Comparison of ENCODE assay signal across 9 mouse cellular contexts in the genomic region with DNA sequence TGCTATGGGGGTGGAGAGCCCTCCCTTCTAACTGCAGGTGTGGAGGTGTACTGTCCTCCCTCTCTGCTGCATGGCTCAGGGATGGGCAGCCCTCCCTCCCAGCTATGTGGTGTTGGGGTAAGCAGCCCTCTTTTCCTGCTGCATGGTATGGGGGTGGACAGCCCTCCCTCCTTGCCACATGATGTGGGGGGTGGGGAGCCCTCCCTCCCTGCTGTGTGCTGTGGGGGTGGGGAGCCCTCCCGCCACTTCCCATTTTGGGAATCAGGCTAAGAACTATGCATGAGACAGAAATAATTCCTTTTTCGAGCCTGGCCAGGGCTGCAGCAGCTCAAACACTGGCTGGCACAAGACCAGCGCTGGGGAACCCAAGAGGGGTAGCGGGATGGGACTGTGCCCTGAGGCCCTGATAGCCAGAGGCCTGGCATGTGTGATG. TPM values are rescaled to one million over a fixed set of nuclear protein-coding genes. Genes with fewer than 3 reads are reported as not detected.
DNase-seq lines count a peak whose midpoint lies in the region; ATAC-seq and TF ChIP-seq lines count a peak whose summit lies in the region.
"Had no signal": no experiment of that assay in that cellular context is flagged by ENCODE, and none has a peak within 500 bp of the region (broad histone marks: within the 10 kb centered on the region; RNA-seq: fewer than 3 reads in every experiment).

No protein-coding gene starts in this region.

- no peak for TF ChIP-seq EP300 in heart, adult 2 months (IDR thresholded peaks at IDR 0.05; ENCODE audit: insufficient read depth, low read depth, low read length)

- H3K79me2 ChIP-seq in heart, adult 2 months (replicated peaks; ENCODE audit: control insufficient read depth, insufficient read depth, low read length), result peaks cover 6% of the 10 kb centered on the region; the same call in 1 of the 2 replicates

- H3K4me2 ChIP-seq in heart, embryonic 11.5 days, result no peak overlapping the region

- no peak overlapping the region for H3K27ac ChIP-seq in heart, embryonic 11.5 days (ENCODE audit: low read depth, low read length)
- no peak overlapping the region for H3K27ac ChIP-seq in heart, adult 2 months
- H3K27ac ChIP-seq: liver, embryonic 14.5 days had no signal

- no peaks in the 10 kb centered on the region; the same call in 1 of the 2 replicates for H3K9me3 ChIP-seq in heart, embryonic 11.5 days (replicated peaks; ENCODE audit: control insufficient read depth, low read length)

- no peaks in the 10 kb centered on the region for H3K36me3 ChIP-seq in heart, embryonic 11.5 days (ENCODE audit: control insufficient read depth, insufficient read depth, low read length)
- no peaks in the 10 kb centered on the region for H3K36me3 ChIP-seq in heart, adult 2 months (ENCODE audit: control insufficient read depth, insufficient read depth, low read length)

- peak; percentile 10; the same call in 1 of the 2 replicates for ATAC-seq in heart, embryonic 11.5 days (replicated peaks; ENCODE audit: insufficient number of reproducible peaks, low FRiP score, low TSS enrichment)
- 0 out of 2 replicates have a peak, but pooled peaks have one; percentile 25 for ATAC-seq in megakaryocyte-erythroid progenitor cell, adult 5-6 weeks (replicated peaks; ENCODE audit: low FRiP score, low TSS enrichment, poor library complexity, severe bottlenecking)
- ATAC-seq in megakaryocyte, adult 5-6 weeks (ENCODE audit: poor library complexity, severe bottlenecking), result no peak

- no peak for DNase-seq in heart, adult 2 months
- peak; percentile 20 for DNase-seq in MN1 (ENCODE audit: low spot score)
- peak; percentile 46 to 62 for DNase-seq in frontal cortex, postnatal 14 days (ENCODE audit: low spot score in 2 of 2)
- DNase-seq in thymus, adult 18-20 months, result no peak
- DNase-seq in urinary bladder, postnatal 36 days (ENCODE audit: low spot score in 2 of 2), result no peak

- intact Hi-C loops in heart, adult 2 months (cut with DNase I), result no loop called here

- no peak overlapping the region for H3K4me3 ChIP-seq in heart, embryonic 11.5 days (ENCODE audit: low read depth, low read length)
- H3K4me3 ChIP-seq in heart, adult 2 months, result no peak overlapping the region

- peaks cover 8% of the 10 kb centered on the region; the same call in 1 of the 2 replicates for H3K4me1 ChIP-seq in heart, embryonic 11.5 days (ENCODE audit: control insufficient read depth, insufficient read depth, low read length)
- H3K4me1 ChIP-seq in heart, adult 2 months (ENCODE audit: control insufficient read depth, insufficient read depth, low read length), result peaks cover 12% of the 10 kb centered on the region

- peaks cover 3% of the 10 kb centered on the region; the same call in 1 of the 2 replicates for H3K27me3 ChIP-seq in heart, embryonic 11.5 days (ENCODE audit: control insufficient read depth, insufficient read depth, low read length)
- no peaks in the 10 kb centered on the region for H3K27me3 ChIP-seq in heart, adult 2 months (ENCODE audit: control insufficient read depth, insufficient read depth, low read length)

- H3K9ac ChIP-seq in heart, embryonic 11.5 days (ENCODE audit: low read depth, low read length), result no peak overlapping the region
- no peak overlapping the region for H3K9ac ChIP-seq in heart, adult 2 months (ENCODE audit: low read depth, low read length)
- H3K9ac ChIP-seq: liver, embryonic 14.5 days had no signal

- TF ChIP-seq CTCF in heart, adult 2 months (IDR thresholded peaks at IDR 0.05), result no peak

- 55% methylated on average over 4 of the region's 4 CpGs for WGBS in heart, embryonic 11.5 days (ENCODE audit: insufficient replicate concordance)
- WGBS in heart, adult 2 months, result 30% methylated on average over 4 of the region's 4 CpGs

- TF ChIP-seq POLR2A in heart, adult 2 months (IDR thresholded peaks at IDR 0.05; ENCODE audit: insufficient read depth, low read depth, low read length), result no peak

RNA-seq across cellular contexts. Expression of gene Kcnb1, which starts 34.4 kb away (rescaled TPM):
- polyA plus RNA-seq in heart, embryonic 11.5 days (2014; fragmentation: Nextera tagmentation; extraction: Ambion mirVana), result 0.10 and 0.16 TPM in 2 replicates
- total RNA-seq in heart, adult 2 months (2021), result 10 to 100 TPM; 32.8 to 38.8 TPM
- polyA plus RNA-seq in heart, adult 2 months (2012; rRNA removed), result 17.2 and 19.2 TPM in 2 replicates
- total RNA-seq in megakaryocyte-erythroid progenitor cell, adult 5-6 weeks (2014; fragmentation: Nextera tagmentation), result 0.35 and 1.4 TPM in 2 replicates
- 0.04 TPM in 1 of 2 replicates, not detected in the other for total RNA-seq in megakaryocyte-erythroid progenitor cell, adult 5-6 weeks (2017)
- total RNA-seq in megakaryocyte, adult 5-6 weeks (2015), result 0.07 and 1.6 TPM in 2 replicates
- total RNA-seq in megakaryocyte, adult 5-6 weeks (2017), result 0.07 and 0.49 TPM in 2 replicates

Comparison
In these comparisons a context has a peak if more than half of its experiments do, and no peak if none do; other contexts are left out.
1. DNase-seq: peak in MN1 (single experiment) and frontal cortex, postnatal 14 days (2 of 2); none in heart, adult 2 months (0 of 2), thymus, adult 18-20 months (0 of 2) and urinary bladder, postnatal 36 days (0 of 2).
2. RNA of gene Kcnb1, which starts 34.4 kb away (total RNA-seq): 32.8 to 38.8 TPM in heart, adult 2 months; 0.07 to 1.6 TPM in megakaryocyte, adult 5-6 weeks and 0.04 to 1.4 TPM in megakaryocyte-erythroid progenitor cell, adult 5-6 weeks; every median in the first group is over 10 times any median in the second.